Mouse (Mus musculus) CH12.LX (cell line): ENCODE results near the gene Tbc1d2b.

Source experiments
- BHLHE40 ChIP-seq: IDR thresholded peaks from 2 replicates; pipeline ENCODE4 v1.6.1; 2011; ENCODE audit warnings: mild to moderate bottlenecking, low read depth, low read length, improper control_type of control experiment
- CTCF ChIP-seq, 2 experiments: IDR thresholded peaks in 1 of 2; conservative IDR thresholded peaks in 1 of 2; 2 replicates each; pipeline ENCODE4 v1.5.1; 2011 to 2012; ENCODE audit warnings: low read depth in 2 of 2, low read length in 2 of 2, improper control_type of control experiment in 1 of 2, inconsistent platforms in 1 of 2, mild to moderate bottlenecking in 1 of 2, moderate library complexity in 1 of 2
- ELF1 ChIP-seq: IDR thresholded peaks from 2 replicates; pipeline ENCODE4 v1.6.1; 2014; ENCODE audit warnings: low read depth, mild to moderate bottlenecking, inconsistent platforms, low read length, improper control_type of control experiment
- EP300 ChIP-seq: IDR thresholded peaks from 2 replicates; pipeline ENCODE4 v1.6.1; 2011; ENCODE audit warnings: low read length, improper control_type of control experiment
- MAX ChIP-seq: IDR thresholded peaks from 2 replicates; pipeline ENCODE4 v1.6.1; 2011; ENCODE audit warnings: low read length, improper control_type of control experiment
- MEF2A ChIP-seq: IDR thresholded peaks from 2 replicates; pipeline ENCODE4 v1.6.1; 2014; ENCODE audit warnings: low read depth, mild to moderate bottlenecking, inconsistent platforms, low read length, improper control_type of control experiment, borderline replicate concordance
- POLR2A ChIP-seq: IDR thresholded peaks from 2 replicates; pipeline ENCODE4 v1.6.1; 2011; ENCODE audit warnings: low read depth, mild to moderate bottlenecking, improper control_type of control experiment, low read length
- POLR2AphosphoS2 ChIP-seq: IDR thresholded peaks from 2 replicates; pipeline ENCODE4 v1.6.1; 2011; ENCODE audit warnings: low read depth, low read length, improper control_type of control experiment
- RCOR1 ChIP-seq: conservative IDR thresholded peaks from 2 replicates; pipeline ENCODE4 v1.6.1; 2012; ENCODE audit warnings: low read depth, mild to moderate bottlenecking, inconsistent platforms, low read length, improper control_type of control experiment
- SMC3 ChIP-seq: IDR thresholded peaks from 2 replicates; pipeline ENCODE4 v1.6.1; 2011; ENCODE audit warnings: low read depth, low read length, improper control_type of control experiment
- USF1 ChIP-seq: IDR thresholded peaks from 2 replicates; pipeline ENCODE4 v1.6.1; 2014; ENCODE audit warnings: low read depth, mild to moderate bottlenecking, inconsistent platforms, low read length, improper control_type of control experiment
- ZNF384 ChIP-seq: IDR thresholded peaks from 2 replicates; pipeline ENCODE4 v1.6.1; 2012; ENCODE audit warnings: low read depth, low read length, improper control_type of control experiment, inconsistent platforms

DNA sequence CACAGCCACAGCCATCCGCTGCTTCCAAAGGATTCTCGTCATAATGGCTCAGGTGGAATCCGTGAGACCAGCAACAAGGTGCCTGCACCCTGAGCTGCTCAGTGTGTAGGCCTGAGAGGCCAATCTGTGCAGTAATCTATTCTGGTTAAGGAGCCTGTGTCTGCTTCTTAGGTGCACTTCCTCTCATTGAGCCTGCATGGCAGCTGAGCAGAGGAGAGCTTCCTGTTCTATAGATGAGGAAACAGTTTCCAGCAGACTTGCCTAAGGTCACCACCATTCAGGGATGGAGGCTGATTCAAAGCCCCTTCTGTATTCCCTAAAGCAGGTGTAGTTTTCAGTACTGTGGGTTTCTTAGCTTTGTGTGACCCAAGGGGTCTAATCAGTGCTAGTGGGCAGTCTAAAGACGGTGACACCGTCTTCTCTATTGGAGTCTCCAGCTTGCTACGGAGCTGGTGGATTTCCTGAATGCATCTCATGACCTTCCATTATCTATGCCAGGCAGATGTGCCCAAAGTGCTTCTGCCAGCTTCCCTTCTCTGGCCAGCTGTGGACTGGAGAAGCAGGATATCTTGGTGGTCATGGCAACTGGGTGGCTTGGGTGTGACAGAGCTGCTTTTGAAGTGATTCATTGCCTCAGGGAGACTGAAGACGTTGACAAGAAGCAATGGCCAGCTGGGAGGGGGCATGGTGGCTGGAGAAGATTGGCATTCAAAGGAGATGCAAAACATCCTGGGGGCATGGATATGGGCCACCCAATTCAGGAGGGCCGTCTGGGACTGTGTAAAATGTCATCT is 97.9 kb downstream of the Tbc1d2b start:
- TF ChIP-seq POLR2A (no peak), USF1 (no peak), ELF1 (no peak), MAX (no peak), CTCF (conservative IDR thresholded peaks at IDR 0.05 in 1 of 2, IDR thresholded peaks at IDR 0.05 in 1 of 2; ENCODE audit: low read depth in 2 of 2, low read length in 2 of 2) (no peak), BHLHE40 (no peak), SMC3 (no peak), EP300 (no peak), RCOR1 (no peak), POLR2AphosphoS2 (no peak), ZNF384 (no peak), MEF2A (no peak)
